Mouse (Mus musculus): ENCODE measurements around the gene 2310057M21Rik. TPM values are rescaled to one million over a fixed set of nuclear protein-coding genes. Genes with fewer than 3 reads are reported as not detected.

2310057M21Rik gene
- total RNA-seq, 2 experiments from 2014 or later, result 16.6 to 19.7 TPM

- no peak for DNase-seq
- intact Hi-C loops (cut with DNase I), result no loop called here
Observed at GRCm38 (mm10) chr7:131329416-131329815, 33.1 kb downstream of the 2310057M21Rik start, which contains the start of gene Fam24b. TSS of gene Fam24b (minus strand) at chr7:131329516.

DNA sequence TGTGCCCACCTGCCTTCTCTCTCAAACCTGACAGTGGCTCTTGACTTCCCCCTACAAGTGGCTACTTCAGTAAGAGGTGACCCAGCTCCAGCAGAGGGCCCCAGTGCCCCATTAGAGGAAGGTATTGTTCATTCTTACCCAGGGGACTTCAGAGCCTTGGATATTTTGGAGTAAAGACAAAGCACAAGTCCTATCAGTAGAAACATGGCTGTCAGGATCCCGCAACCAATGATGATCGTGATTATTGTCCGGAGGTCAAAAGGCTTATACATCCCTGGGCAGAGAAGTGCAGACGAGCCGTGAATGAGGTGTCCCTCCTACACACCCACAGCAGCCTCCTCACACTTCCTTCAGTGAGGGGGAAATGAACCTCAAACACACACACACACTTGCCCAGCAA lies 35.5 kb downstream of the 2310057M21Rik start:
- DNase-seq, result no peak
- intact Hi-C loops (cut with DNase I), result no loop called here

- intact Hi-C loops (cut with DNase I), result no loop called here
- no peak for DNase-seq
Observed at GRCm38 (mm10) chr7:131322192-131322591, 40.4 kb downstream of the 2310057M21Rik start, which contains the start of gene Cuzd1. TSS of gene Cuzd1 (minus strand) at chr7:131322292.

DNA sequence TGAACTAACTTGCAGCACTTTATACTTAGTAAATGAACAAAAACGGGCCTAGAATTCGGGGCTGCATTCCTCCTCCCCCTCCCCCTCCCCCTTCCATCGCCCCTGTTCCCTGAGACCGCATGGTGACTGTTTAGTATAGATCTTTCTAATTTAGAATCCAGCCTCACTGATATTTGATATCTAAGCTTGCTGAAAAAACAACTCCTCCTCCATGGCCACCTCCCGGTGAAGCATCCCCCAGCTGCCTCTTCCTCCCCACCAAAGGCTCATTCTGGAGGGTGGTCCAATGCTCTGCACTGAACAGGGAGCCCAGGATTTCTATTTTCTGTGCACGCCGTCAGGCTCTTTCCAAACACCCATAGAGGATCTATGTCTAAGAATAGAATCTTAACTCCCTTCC lies 44.2 kb downstream of the 2310057M21Rik start:
- intact Hi-C loops (cut with DNase I), result no loop called here
- no peak for DNase-seq

DNA sequence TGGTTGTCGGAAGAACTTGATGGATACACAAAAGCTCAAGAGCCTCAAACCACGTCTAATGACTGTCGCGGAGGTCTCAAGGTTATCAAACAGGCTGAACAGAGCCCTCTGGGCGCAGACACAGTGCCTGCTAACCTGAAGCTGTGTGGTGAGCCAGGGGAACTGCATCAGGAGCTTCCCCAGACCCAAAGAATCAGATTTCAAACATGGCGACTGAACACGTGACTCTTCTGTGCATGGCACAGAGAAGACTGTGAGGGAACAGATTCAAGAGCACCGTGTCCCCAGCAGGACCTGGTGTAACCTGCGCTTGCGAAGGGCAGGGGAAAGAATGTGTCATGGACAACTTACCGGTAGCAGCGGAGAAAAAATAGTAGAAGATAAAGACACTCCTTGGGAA lies 45.0 kb downstream of the 2310057M21Rik start:
- DNase-seq, result no peak
- intact Hi-C loops (cut with DNase I), result no loop called here

DNA sequence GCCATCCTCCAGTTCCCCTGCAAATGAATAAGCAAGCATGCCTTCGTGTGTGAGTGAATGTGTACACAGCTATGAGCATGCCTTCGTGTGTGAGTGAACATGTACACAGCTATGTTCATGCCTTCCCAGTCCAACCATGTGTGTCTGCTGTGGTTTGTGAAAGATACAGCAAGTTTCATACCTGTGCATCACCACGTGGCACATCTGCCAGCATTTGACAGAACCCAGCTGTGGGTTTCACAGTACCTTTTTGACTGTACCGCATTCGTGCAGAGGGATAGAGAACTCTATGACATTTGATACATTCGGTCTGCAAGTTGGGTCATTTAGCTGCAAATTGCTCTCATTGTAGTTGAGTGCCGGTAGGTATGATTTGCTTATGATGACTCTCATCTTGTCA lies 48.1 kb downstream of the 2310057M21Rik start:
- intact Hi-C loops (cut with DNase I), result no loop called here
- no peak for DNase-seq

- intact Hi-C loops (cut with DNase I), result no loop called here
- no peak for DNase-seq
Observed at GRCm38 (mm10) chr7:131306733-131307132, 55.8 kb downstream of the 2310057M21Rik start.

DNA sequence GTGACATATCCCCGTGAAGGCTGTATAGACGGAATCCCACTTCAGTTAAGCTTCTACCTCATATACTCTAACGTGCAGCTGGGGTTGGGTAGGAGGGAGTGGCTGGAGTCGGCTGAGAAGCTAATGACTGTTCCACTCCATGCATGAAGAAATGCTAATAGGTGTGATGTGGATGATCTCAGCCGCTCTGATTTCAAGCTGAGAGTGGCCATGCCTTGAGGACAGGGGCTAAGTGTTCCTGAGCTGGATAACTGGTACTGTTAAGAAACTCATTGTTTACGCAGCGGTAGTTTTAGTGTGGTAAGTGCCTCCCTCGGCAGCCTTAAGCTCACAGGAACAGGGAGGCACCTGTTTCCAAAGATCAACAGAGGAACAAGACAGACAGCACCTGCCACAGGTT lies 59.2 kb downstream of the 2310057M21Rik start:
- intact Hi-C loops (cut with DNase I), result no loop called here
- DNase-seq, result no peak

DNA sequence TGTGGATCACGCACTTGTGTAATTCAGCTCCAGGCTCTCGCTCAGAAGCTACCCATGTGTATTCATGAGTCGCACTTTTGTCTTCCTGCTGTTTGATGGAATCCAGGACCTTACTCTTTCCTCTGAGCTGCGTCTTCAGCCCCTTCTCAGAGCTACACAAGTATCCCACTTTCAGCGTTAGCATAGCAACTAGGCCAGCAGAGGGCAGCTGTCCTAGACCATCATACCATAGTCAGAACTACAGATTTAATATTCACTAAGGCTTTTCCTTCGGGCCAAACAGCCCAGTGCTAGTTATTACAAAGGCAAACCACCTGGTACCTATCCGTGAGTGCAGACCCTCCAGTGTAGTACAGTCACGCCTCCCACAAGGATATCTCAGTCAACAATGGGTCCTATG lies 65.4 kb downstream of the 2310057M21Rik start:
- no peak for DNase-seq
- intact Hi-C loops (cut with DNase I), result no loop called here

Other genes starting within 250 kb of the 2310057M21Rik start
- gene 4933402N03Rik, start 216.4 kb downstream of the 2310057M21Rik start, total RNA-seq (2021), result not detected
- gene 5430419D17Rik, start 188.4 kb downstream of the 2310057M21Rik start, total RNA-seq (2021), result not detected
- gene Cuzd1, start 40.5 kb downstream of the 2310057M21Rik start, total RNA-seq (2021), result under 1 TPM; 0.26 to 0.44 TPM
- gene Fam24b, start 33.2 kb downstream of the 2310057M21Rik start, total RNA-seq (2021), result not detected
- gene Fam24a, start 28.9 kb downstream of the 2310057M21Rik start, total RNA-seq (2021), result not detected
- gene Pstk, start 8.4 kb upstream of the 2310057M21Rik start, total RNA-seq (2021), result 10 to 100 TPM; 38.3 to 39.5 TPM
- gene Ikzf5, start 47.8 kb upstream of the 2310057M21Rik start, total RNA-seq (2021), result 10 to 100 TPM; 21.6 to 25.6 TPM
- gene Acadsb, start 47.8 kb upstream of the 2310057M21Rik start, total RNA-seq (2021), result 100 to 1,000 TPM; 113 to 145 TPM
- not detected for gene Hmx3, start 180.1 kb upstream of the 2310057M21Rik start, total RNA-seq (2021)
- gene Hmx2, start 186.0 kb upstream of the 2310057M21Rik start, total RNA-seq (2021), result not detected
- 10 to 100 TPM; 26.9 to 30.5 TPM for gene Bub3, start 197.5 kb upstream of the 2310057M21Rik start, total RNA-seq (2021)